Mouse (Mus musculus): ENCODE results near the gene Hivep2.

The Hivep2 gene

DNA sequence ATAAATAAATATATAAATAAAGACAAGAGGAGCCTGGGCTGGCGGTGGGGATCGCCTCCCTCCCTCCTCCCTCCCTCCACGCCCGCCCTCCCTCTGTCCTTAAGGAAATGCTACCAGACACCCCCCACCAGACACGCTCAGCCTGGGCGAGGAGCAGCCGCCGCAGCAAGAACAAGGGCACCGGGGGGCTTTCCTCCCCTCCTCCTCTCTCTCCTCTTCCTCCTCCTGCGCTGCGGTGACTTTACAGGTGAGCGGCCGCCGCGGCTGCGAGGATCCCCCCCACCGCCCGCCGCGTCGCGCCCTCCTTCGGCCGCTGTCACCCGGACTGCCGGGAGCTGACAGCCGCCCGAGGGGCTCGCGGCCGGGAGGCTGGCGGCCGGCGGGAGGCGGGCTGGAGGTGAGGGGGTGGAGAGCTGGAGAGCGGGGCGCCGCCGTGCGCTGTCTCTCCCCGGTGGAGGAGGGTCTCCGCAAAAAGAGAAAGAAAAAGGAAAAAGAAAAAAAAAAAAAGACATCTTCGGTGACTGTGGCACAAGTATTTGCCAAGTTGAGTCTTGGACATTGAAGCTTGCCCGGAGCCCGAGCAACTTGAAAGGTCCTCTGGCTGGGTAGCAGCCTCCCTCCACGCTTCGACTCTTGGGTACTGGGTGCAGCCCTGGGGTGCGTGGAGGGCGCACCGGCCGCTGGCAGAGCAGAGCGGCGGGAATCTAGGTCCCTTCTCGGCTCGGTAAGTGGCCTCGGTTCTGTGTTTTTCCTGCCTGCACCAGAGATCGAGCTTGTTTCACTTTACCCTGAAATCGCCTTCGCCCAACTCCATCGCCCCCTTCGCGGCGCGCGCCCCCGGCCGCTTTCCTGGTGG lies at the start of gene Hivep2:
Gene Hivep2, plus strand, starts transcription at position 102 of the 856 bp plus-strand sequence.
- DNase-seq (ENCODE audit: low read depth, low spot score) = peak; percentile 70

DNA sequence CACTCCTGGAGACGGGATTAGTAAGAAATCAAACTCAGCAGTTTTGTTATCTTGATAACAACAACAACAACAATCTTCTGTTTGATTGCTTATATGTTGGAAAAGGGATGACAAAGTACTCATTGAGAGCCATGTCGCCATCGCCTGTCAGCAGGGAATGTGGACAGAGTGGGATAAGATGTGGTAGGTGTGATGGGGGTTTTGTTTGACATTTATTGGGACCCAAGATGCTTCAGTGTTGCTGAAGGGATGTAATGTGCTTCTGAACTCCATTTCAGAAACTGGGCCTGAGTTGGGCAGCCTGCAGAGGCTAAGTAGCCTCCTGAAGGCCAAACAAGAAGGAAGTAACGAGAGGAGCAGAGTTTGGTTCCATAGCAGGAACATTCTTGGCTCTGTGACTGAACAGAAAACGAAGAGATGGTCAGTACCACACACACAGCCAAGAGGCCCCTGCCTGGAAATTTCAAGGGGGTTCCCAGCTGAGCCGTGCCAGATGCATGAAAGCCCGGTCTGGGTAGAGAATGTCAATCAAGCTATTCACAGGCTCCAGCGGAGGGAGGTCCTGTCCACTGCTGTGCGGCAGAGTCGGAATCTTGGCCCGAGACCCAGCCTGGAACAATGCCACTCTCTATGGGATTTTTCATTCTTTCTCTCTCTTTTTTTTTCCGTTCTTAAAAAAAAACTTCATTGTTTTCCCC lies 49.1 kb upstream of the Hivep2 start:
- DNase-seq (ENCODE audit: low read depth, low spot score) = no peak

DNA sequence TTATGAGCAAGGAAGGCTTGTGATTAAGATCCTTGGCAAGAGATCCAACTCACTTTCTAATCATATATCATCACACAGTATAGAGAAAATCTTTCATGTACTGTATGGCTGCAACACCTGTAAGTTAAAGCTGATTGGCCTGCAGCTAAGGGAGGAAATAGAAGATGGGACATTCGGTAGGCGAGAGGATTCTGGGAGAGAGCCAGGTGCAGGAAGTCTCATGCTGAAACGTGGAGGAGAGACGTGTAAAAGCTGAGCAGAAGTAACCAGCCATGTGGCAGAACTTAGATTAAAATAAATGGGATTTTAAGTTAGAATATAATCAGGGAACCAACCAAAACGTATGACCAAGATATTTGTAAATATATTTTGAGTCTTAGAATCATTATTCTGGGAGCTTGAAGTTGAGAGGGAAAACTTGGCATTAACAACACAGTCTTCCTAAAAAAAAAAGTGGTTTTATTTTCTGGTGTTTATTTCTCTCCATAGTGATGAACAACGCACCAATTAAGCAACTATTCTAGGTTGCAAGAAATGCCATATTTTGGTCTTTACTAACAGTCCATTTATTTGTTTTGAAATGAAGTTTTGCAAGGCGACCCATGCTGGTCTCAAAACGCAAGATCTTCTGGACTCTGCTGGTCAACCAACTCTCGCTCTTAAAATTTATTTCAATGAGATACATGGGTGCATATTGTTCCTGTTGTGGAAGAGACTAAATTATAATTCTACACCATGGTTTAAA lies 44.1 kb upstream of the Hivep2 start:
- DNase-seq (ENCODE audit: low read depth, low spot score) = no peak

DNA sequence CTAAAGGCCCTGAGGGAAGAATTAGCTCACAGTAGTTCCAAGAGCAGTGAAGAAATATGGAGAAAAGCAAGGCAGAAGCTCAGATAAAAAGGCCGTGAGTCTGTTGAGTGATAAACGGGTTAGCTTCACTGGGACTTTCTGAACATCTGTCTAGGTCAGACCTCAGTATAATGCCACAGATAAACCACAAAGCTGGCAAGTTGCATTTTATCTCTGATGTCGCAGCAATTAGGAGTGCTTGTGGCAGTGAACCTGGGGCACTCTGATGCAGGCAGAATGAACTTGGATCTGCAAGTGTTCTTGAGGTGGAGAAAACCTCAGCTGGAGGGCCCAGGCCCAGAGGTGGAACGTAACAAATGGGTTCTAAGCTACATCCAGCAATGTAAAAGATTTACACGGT lies 36.6 kb upstream of the Hivep2 start:
- DNase-seq (ENCODE audit: low read depth, low spot score) = peak; percentile 11

DNA sequence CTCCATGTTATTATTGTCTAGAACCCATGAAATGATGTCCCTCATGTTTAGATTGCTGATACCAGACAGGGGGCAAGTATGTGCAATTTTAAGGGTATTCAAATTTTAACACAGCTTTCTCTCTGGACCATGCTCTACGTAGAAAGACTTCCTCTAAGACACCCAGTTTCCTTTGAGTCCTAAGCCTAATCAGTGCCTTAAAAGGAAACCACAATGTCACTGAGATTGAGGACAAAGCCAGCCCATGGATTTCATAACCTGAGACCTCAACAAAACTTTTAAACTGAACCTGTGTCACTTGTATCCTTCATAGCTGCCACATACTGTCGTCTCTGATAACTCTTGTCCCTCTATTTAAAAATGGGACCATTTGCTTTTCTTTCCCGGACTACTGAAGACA lies 33.7 kb upstream of the Hivep2 start:
- no peak for DNase-seq (ENCODE audit: low read depth, low spot score)

DNA sequence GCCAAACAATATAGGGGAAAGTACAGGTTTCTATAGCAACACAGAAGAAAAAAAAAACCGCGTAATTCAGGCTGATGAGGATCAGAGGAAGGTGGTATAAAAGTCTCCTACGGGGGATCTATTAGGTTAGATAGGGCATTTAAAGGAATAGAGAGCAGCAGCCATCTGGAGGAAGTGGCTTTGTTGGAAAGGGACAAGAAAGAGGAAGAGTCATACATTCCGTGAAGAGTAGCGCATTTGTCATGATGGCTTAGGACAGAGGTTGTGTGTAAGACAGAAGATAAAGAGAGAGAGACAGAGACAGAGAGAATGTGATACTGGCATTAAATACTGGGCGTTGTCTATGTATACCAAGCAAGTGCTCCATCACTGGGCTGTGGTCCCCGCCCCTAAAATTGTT lies 32.6 kb upstream of the Hivep2 start:
- no peak for DNase-seq (ENCODE audit: low read depth, low spot score)

DNA sequence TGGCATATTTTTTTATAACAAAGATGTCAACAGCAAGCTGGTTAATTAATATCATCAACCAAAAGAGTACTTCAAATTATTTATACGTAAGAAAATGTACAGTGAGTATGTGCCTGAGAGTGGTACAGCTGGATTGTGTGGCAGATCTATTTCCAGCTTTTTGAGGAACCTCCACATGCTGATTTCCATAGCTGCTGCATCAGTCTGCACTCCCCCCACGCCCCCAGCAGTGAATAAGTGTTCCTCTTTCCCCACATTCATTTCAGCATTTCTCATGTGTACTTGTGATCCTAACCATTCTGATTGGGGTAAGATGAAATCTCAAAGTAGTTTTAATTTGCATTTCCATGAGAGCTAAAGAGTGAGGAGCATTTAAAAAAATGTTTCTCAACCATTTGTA lies 30.2 kb upstream of the Hivep2 start:
- no peak for DNase-seq (ENCODE audit: low read depth, low spot score)

DNA sequence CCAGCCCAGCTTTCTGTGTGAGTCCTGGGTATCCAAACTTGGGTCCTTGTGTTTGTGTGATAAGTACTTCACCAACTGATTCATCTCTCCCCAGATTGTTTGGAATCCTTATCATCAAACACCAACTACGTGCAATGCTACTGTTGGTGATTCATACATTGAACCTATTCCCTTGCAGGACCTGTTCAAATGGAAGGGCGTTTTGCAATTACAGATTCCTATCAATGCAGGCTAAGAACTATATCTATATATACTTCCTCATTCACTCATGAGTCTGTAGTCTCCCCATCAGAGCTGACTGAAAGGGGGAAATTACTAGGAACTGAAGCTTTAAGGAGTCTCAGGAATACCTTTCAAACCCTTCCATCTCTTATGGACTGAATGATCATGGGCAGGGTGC lies 24.5 kb upstream of the Hivep2 start:
- no peak for DNase-seq (ENCODE audit: low read depth, low spot score)

DNA sequence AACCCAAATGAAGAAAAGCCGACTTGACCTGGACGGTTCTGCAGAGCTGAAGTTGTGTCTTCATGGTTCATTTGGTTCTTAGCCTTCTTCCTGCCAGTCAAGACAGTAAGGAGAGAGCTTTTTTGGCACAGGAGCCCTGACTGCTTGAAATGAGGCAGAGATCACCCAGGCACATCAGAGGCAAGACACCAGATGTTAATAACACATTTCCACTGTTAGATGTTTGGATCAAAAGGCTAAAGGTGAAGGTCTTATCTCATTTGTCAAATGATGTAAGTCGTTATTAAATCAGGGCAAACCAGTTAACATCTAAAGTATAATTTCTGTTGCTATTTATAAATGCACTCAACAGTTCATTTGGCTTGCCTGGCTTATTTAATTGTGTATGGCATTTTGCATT lies 22.2 kb upstream of the Hivep2 start:
- no peak for DNase-seq (ENCODE audit: low read depth, low spot score)

DNA sequence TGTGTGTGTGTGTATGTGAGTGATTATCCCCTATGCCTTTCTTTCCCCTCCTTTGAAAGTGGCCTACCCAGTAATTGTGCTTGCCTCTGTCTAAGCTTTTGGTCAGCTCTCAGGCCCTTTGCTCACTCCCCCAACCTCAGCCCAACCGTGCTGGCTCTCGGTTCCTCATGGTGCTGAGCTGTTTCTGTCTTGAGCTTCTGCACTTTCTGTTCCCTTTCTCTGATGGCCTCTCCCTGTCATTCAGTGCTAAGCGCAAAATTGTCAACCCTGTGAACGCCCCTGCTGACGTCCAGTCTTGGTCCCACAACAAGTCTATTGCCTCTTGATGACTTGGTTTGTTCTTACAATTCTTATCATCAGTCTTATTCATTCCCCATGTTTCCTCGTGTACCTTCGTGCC lies 19.4 kb upstream of the Hivep2 start:
- no peak for DNase-seq (ENCODE audit: low read depth, low spot score)

DNA sequence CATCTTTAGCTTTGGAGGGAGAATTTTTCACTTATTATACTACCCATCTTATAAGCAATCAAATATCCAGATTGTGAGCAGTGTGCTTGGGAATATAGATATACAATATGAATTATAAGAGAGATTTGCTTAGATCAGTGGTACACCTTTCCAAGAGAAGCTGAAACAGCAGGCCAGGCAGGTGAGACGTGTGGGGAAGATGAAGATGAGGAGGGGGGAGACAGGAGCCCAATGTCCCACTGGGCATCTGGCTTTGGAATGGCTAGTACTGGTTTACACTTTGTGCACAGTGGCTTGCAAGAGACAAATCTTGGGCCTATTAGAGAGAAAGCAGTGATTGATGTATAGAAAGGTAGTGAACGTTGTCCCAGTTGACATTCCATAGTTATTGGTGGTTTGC lies 2.9 kb upstream of the Hivep2 start:
- no peak for DNase-seq (ENCODE audit: low read depth, low spot score)

DNA sequence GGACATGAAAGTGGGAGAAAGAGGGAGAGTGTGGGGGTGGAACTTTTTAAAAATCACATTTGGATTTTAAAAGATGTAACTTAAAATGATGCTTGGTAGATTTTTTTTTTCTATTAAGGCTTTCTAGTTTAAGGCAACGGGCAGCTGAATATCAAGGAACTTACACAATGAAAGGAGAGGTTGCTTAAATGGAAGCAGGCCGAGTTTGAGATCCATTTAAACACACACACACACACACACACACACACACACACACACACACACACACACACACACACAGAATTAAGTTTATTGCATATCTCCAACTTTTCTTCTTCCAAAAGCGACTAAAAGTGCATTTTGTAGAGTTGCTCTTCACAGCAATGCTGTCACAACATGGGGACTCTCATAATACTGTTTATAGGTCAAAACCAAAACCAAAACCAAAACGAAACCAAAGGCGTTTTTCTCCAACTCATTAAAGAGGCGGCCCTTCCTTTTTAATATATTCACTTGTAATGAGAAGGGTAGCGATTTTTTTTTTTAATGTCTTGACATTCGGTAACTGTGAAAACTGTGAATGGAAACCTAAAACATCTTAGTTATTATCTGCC lies 1.9 kb upstream of the Hivep2 start:
- peak; percentile 46 for DNase-seq (ENCODE audit: low read depth, low spot score)

DNA sequence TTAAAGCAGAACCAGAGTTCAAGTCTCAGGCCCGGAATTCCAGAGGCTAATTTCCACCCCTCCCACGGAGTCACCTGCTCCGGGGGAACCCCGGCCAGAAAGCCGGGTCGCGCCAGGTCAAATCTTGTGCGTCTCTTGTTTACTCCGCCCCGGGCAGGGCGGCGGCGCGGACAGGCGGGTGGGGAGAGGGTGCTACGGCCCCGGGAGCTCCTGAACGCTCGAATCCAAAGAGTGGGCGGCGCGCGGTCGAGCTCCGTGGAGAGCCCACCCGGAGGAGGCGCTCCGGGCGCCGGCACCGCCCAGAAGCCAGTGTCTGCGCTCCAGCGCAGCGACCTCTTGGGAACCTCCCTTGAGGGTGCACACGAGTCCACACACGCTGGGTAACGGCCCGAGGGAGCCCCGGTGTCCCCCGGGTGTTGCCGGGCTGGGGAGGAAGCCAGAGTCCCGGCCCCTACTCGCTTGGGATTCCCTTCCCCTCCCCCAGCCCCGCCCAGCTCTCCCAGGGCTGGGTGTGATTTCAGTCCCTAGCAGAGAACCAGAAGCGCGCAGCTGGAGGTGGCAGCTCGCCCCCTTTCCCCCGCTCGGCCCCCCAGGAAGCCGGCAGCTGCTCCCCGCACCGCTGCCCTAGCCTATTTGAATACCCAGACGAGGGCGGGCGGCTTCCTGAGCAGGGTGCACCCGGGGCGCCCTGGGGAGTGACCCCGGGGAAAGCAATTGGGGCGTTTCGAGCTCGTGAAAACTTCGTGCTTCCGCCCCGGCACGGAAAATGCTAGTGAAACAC lies 1.2 kb upstream of the Hivep2 start:
- peak; percentile 86 for DNase-seq (ENCODE audit: low read depth, low spot score)

DNA sequence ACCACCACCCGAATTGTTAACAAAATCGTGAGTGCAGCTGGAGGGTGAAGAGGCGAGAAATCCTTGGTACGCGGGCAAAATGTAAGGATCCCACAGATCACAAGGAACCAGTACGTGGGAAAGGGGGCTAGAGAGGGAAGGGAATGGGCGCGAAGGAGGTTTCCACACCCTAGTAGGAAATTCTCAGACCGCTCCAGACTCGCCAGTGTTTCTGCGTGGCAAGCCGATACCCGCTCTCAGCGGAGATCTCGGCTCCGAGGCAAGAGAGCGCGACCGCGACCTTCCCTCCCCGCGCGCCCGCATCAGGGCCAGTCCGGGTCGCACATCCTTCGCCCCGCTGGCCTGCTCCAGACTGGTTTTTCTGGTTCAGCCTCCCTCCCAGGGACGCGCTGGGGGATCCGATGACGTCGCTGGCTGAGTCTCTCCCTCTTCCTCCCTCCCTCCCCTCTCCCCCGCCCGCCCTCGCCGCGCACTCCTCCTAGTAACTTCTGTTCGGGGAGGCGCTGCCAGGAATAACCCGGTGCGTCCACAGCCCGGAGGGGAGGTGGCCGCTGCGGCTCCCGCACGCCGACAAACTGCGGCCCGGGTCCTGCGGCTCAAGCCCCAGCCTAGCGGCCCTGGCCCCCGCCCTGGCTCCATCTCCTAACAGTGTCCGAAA lies 430 bp upstream of the Hivep2 start:
- DNase-seq (ENCODE audit: low read depth, low spot score) = peak; percentile 89

DNA sequence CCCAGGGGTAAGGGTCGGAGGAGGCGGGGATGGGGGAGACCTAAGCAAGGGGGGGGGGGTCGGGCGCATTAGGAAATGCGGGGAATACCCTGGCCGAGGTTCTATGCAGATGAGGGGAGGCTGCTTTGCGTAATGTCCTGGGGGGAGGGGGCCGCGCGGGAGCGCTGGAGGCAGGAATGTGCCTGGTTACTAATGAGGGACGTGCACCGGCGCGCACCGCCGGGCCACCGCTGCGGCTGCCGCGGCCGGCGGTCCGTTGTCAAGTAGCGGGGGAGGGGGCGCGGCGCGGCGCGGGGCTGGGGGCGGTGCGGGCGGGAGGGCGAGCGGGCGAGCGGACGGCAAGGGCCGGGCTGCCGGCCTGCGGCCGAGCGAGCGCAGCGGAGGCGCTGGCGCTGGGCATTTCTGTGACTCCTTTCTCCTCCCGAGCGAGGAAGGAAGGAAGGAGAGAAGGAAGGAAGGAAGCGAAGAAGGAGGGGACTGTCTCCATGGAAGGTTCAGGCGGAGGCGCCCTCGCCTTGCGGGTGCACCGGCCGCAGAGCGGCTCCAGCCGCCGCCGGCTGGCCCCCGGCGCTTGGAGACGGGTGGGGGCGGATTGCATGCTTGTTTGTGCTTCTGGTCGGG lies 1.1 kb downstream of the Hivep2 start:
- DNase-seq (ENCODE audit: low read depth, low spot score) = peak; percentile 89

DNA sequence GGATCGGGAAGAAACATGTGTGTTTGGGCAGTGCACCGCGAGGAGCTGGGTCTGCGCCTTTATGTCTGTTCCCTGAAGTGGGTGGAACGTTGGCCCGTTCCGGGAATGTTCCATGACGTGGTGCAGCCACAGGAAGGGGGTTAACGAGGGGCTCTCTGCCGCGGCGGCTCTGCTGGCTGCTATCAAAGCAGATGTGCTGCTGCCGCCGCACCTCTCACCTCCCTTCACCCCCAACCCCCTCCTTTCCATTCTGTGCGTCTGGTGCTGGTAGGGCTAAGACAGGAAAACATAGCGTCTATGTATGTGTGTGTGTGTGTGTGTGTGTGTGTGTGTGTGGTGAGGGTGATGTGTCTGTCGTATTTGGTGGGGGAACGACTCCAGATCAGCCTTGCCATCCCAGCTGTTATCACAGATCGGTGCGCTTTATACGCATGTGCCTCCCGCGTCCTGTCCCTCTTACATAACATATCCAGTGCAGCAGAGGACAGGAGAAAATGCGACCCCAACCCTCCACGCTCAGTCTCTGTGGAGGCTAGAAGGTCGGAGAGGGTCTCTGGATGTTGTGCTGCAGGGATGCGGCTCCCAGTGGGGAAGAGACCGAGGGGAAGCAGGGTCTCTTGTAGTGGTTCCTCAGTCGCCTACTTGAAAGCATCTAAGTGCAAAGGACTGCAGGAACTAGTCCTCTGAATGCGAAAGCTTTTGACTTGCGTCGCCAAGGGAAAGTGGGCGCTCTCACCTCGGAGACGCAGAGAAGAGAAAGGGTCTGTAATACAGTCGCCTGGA lies 1.8 kb downstream of the Hivep2 start:
- DNase-seq (ENCODE audit: low read depth, low spot score) = peak; percentile 93

DNA sequence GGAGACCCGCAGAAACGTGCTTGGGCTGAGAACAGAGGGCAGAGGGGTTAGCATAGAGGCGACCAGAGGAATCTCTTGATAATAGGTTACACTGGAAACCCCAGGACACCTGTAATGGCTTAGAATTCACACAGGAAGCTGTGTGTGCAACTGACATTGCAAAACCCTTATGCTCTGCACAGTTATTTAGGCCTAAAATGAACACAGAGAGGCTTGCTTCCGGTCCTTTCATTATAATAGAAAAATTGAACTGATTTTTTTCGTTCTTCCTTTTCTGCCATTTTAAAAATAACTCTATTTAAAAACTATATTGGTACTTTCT lies 2.3 kb downstream of the Hivep2 start:
- DNase-seq (ENCODE audit: low read depth, low spot score) = no peak

DNA sequence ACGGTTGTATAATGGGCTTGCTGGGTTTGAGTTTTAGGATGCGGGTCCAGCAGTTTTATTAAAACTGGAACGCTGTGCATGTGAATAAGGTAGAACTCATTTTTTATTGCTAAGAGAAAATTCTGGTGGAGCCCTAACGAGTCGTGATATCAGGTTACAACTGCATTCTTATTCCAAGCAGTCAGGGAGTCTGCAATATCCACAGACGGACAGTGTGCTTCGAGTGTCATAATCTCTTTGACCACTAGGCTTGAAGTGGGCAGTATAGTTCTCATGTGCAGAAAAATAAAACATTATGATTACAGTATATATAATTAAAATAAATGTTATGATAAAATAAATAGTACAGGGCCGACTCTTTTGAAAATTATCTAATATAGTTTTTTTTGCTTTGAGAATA lies 3.1 kb downstream of the Hivep2 start:
- peak; percentile 69 for DNase-seq (ENCODE audit: low read depth, low spot score)

DNA sequence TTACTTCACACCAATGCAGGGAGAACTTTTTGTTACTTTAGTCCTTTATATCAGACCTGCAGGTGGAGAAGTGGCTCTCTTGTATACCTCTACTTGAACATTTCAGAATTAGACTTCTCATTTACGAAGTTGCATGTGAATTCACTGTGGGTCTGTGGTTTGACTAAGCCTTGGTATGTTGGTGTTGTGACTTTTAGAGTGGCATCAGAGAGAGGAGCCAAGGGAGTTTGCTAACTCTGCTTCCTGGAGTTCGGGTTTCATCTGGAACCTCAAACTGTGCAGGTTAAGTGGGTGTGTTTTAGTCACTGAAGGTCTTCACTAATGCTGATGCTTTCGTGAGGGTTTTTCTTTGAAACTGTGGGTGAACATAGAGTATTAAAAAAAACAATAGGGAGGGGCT lies 4.4 kb downstream of the Hivep2 start:
- peak; percentile 54 for DNase-seq (ENCODE audit: low read depth, low spot score)

DNA sequence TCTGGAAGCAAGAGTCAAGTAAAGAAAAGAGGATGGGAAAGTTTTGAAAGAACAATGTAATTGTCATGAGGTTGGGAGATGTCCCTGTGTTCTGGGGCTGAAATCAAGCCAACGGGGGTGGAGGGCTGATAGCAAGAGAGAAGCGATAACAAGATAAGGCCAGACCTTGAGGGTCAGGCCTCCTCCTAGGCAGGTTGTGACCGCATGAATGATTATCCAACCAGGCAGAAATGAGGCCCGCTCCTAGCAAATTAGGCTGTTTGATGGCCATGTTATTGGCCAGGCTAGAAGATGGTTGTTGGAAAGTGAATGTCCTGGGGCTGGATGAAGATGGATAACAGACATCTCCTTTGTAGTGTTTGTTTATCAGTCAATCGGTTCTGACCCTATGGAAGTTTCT lies 5.4 kb downstream of the Hivep2 start:
- DNase-seq (ENCODE audit: low read depth, low spot score) = no peak
